Mouse (Mus musculus): ENCODE data around the gene Cfap299. TPM values are rescaled to one million over a fixed set of nuclear protein-coding genes. Genes with fewer than 3 reads are reported as not detected.

Cfap299 gene
- polyA plus RNA-seq, 1 experiment from 2014 or later: 0.37 TPM

GRCm38 (mm10) chr5:98485189-98485588 is 156.1 kb downstream of the Cfap299 start:
- Histone ChIP-seq H3K9me3 (replicated peaks) (no peaks in the 10 kb centered on the region), H3K4me3 (no peak overlapping the region), H3K4me1 (no peaks in the 10 kb centered on the region), H3K27ac (replicated peaks) (no peak overlapping the region), H3K27me3 (ENCODE audit: low read depth, poor library complexity, severe bottlenecking) (no peaks in the 10 kb centered on the region), H3K36me3 (no peaks in the 10 kb centered on the region)
- DNase-seq (ENCODE audit: low spot score): no peak
- WGBS: 94% methylated on average over 1 of the region's 1 CpGs

- Histone ChIP-seq H3K4me1 (no peaks in the 10 kb centered on the region), H3K27me3 (ENCODE audit: low read depth, poor library complexity, severe bottlenecking) (no peaks in the 10 kb centered on the region), H3K36me3 (no peaks in the 10 kb centered on the region), H3K4me3 (no peak overlapping the region), H3K9me3 (replicated peaks) (no peaks in the 10 kb centered on the region), H3K27ac (replicated peaks) (no peak overlapping the region)
- 91% methylated on average over 4 of the region's 4 CpGs for WGBS
- no peak for DNase-seq (ENCODE audit: low spot score)
Measured at GRCm38 (mm10) chr5:98498317-98498716, 169.2 kb downstream of the Cfap299 start.

- Histone ChIP-seq H3K27ac (replicated peaks) (no peak overlapping the region), H3K4me1 (no peaks in the 10 kb centered on the region), H3K4me3 (no peak overlapping the region), H3K27me3 (ENCODE audit: low read depth, poor library complexity, severe bottlenecking) (no peaks in the 10 kb centered on the region), H3K9me3 (replicated peaks) (no peaks in the 10 kb centered on the region), H3K36me3 (no peaks in the 10 kb centered on the region)
- DNase-seq (ENCODE audit: low spot score): no peak
- 92% methylated on average over 7 of the region's 7 CpGs for WGBS
Measured at GRCm38 (mm10) chr5:98516214-98516613, 187.1 kb downstream of the Cfap299 start.

GRCm38 (mm10) chr5:98520118-98520517 is 191.0 kb downstream of the Cfap299 start:
- DNase-seq (ENCODE audit: low spot score): no peak
- H3K27me3 ChIP-seq (ENCODE audit: low read depth, poor library complexity, severe bottlenecking): no peaks in the 10 kb centered on the region
- no peaks in the 10 kb centered on the region for H3K4me1 ChIP-seq
- WGBS: 79% methylated on average over 2 of the region's 2 CpGs
- H3K27ac ChIP-seq (replicated peaks): no peak overlapping the region
- no peak overlapping the region for H3K4me3 ChIP-seq
- H3K36me3 ChIP-seq: no peaks in the 10 kb centered on the region
- no peaks in the 10 kb centered on the region for H3K9me3 ChIP-seq (replicated peaks)

- 91% methylated on average over 7 of the region's 7 CpGs for WGBS
Measured at GRCm38 (mm10) chr5:98522270-98522977, 193.3 kb downstream of the Cfap299 start.

GRCm38 (mm10) chr5:98523050-98523449 is 193.9 kb downstream of the Cfap299 start:
- H3K9me3 ChIP-seq (replicated peaks): no peaks in the 10 kb centered on the region
- no peaks in the 10 kb centered on the region for H3K4me1 ChIP-seq
- H3K36me3 ChIP-seq: no peaks in the 10 kb centered on the region
- H3K27me3 ChIP-seq (ENCODE audit: low read depth, poor library complexity, severe bottlenecking): no peaks in the 10 kb centered on the region
- no peak for DNase-seq (ENCODE audit: low spot score)
- H3K27ac ChIP-seq (replicated peaks): no peak overlapping the region
- 90% methylated on average over 7 of the region's 7 CpGs for WGBS
- no peak overlapping the region for H3K4me3 ChIP-seq

More at GRCm38 (mm10) chr5:98522270-98522977, 193.3 kb downstream of the Cfap299 start:
- Histone ChIP-seq H3K27me3 (ENCODE audit: low read depth, poor library complexity, severe bottlenecking) (no peaks in the 10 kb centered on the region), H3K27ac (replicated peaks) (no peak overlapping the region), H3K4me3 (no peak overlapping the region), H3K4me1 (no peaks in the 10 kb centered on the region), H3K9me3 (replicated peaks) (no peaks in the 10 kb centered on the region), H3K36me3 (no peaks in the 10 kb centered on the region)
- DNase-seq (ENCODE audit: low spot score): no peak

- 80% methylated on average over 1 of the region's 1 CpGs for WGBS
- Histone ChIP-seq H3K4me3 (no peak overlapping the region), H3K36me3 (no peaks in the 10 kb centered on the region), H3K4me1 (no peaks in the 10 kb centered on the region), H3K27me3 (ENCODE audit: low read depth, poor library complexity, severe bottlenecking) (no peaks in the 10 kb centered on the region), H3K27ac (replicated peaks) (no peak overlapping the region), H3K9me3 (replicated peaks) (no peaks in the 10 kb centered on the region)
- DNase-seq (ENCODE audit: low spot score): no peak
Measured at GRCm38 (mm10) chr5:98523783-98524182, 194.7 kb downstream of the Cfap299 start.

GRCm38 (mm10) chr5:98541333-98541732 is 212.2 kb downstream of the Cfap299 start:
- DNase-seq (ENCODE audit: low spot score): no peak
- Histone ChIP-seq H3K36me3 (no peaks in the 10 kb centered on the region), H3K9me3 (replicated peaks) (no peaks in the 10 kb centered on the region), H3K27ac (replicated peaks) (no peak overlapping the region), H3K4me3 (no peak overlapping the region), H3K27me3 (ENCODE audit: low read depth, poor library complexity, severe bottlenecking) (no peaks in the 10 kb centered on the region), H3K4me1 (no peaks in the 10 kb centered on the region)
- 81% methylated on average over 1 of the region's 1 CpGs for WGBS

GRCm38 (mm10) chr5:98550285-98550684 is 221.2 kb downstream of the Cfap299 start:
- H3K27ac ChIP-seq (replicated peaks): no peak overlapping the region
- no peaks in the 10 kb centered on the region for H3K27me3 ChIP-seq (ENCODE audit: low read depth, poor library complexity, severe bottlenecking)
- no peaks in the 10 kb centered on the region; the same call in 1 of the 2 replicates for H3K4me1 ChIP-seq
- H3K4me3 ChIP-seq: no peak overlapping the region
- H3K36me3 ChIP-seq: no peaks in the 10 kb centered on the region
- H3K9me3 ChIP-seq (replicated peaks): no peaks in the 10 kb centered on the region
- no peak for DNase-seq (ENCODE audit: low spot score)
- 66% methylated on average over 5 of the region's 5 CpGs for WGBS

GRCm38 (mm10) chr5:98550873-98551272 is 221.8 kb downstream of the Cfap299 start:
- H3K4me1 ChIP-seq: no peaks in the 10 kb centered on the region; the same call in 1 of the 2 replicates
- no peak overlapping the region for H3K4me3 ChIP-seq
- H3K27ac ChIP-seq (replicated peaks): no peak overlapping the region
- H3K27me3 ChIP-seq (ENCODE audit: low read depth, poor library complexity, severe bottlenecking): no peaks in the 10 kb centered on the region
- DNase-seq (ENCODE audit: low spot score): no peak
- 80% methylated on average over 1 of the region's 1 CpGs for WGBS
- no peaks in the 10 kb centered on the region for H3K36me3 ChIP-seq
- H3K9me3 ChIP-seq (replicated peaks): no peaks in the 10 kb centered on the region

- DNase-seq (ENCODE audit: low spot score): no peak
Measured at GRCm38 (mm10) chr5:98552395-98552794, 223.3 kb downstream of the Cfap299 start, which contains the start of gene Gm11111. Gm11111 (plus strand) TSS chr5:98552695.

GRCm38 (mm10) chr5:98552811-98553601 is 223.9 kb downstream of the Cfap299 start:
- Histone ChIP-seq H3K4me3 (no peak overlapping the region), H3K4me1 (no peaks in the 10 kb centered on the region; the same call in 1 of the 2 replicates), H3K9me3 (replicated peaks) (no peaks in the 10 kb centered on the region), H3K36me3 (no peaks in the 10 kb centered on the region), H3K27ac (replicated peaks) (no peak overlapping the region), H3K27me3 (ENCODE audit: low read depth, poor library complexity, severe bottlenecking) (no peaks in the 10 kb centered on the region)
- DNase-seq (ENCODE audit: low spot score): no peak
- 74% methylated on average over 7 of the region's 7 CpGs for WGBS

More at GRCm38 (mm10) chr5:98552395-98552794, 223.3 kb downstream of the Cfap299 start, which contains the start of gene Gm11111:
- Histone ChIP-seq H3K4me3 (no peak within 1 kb of the TSS), H3K4me1 (no peaks in the 10 kb centered on the region; the same call in 1 of the 2 replicates), H3K27ac (replicated peaks) (no peak within 1 kb of the TSS), H3K9me3 (replicated peaks) (no peaks in the 10 kb centered on the region), H3K27me3 (ENCODE audit: low read depth, poor library complexity, severe bottlenecking) (no peaks in the 10 kb centered on the region), H3K36me3 (no peaks in the 10 kb centered on the region)

GRCm38 (mm10) chr5:98561301-98561700 is 232.2 kb downstream of the Cfap299 start:
- no peak overlapping the region for H3K27ac ChIP-seq (replicated peaks)
- no peaks in the 10 kb centered on the region for H3K9me3 ChIP-seq (replicated peaks)
- H3K36me3 ChIP-seq: no peaks in the 10 kb centered on the region
- DNase-seq (ENCODE audit: low spot score): no peak
- peaks cover 34% of the 10 kb centered on the region for H3K4me1 ChIP-seq
- WGBS: 55% methylated on average over 4 of the region's 4 CpGs
- no peaks in the 10 kb centered on the region for H3K27me3 ChIP-seq (ENCODE audit: low read depth, poor library complexity, severe bottlenecking)
- H3K4me3 ChIP-seq: no peak overlapping the region

Data from midbrain, embryonic 10.5 days (tissue).